Mouse (Mus musculus) cerebellum, adult 2 months (tissue): Measurements from ENCODE around the gene Olfml1.

Experiments
- CTCF ChIP-seq: fragments of 200-500 bp; IDR thresholded peaks from 2 replicates; pipeline ENCODE4 v1.5.1; 2011; ENCODE audit warnings: low read depth, mild to moderate bottlenecking, control low read depth, low read length, moderate library complexity, borderline replicate concordance; ENCODE audit not compliant: insufficient read depth
- POLR2A ChIP-seq: fragments of 200-500 bp; IDR thresholded peaks from 2 replicates; pipeline ENCODE4 v1.6.1; 2011; ENCODE audit warnings: low read length, control low read depth, borderline replicate concordance; ENCODE audit not compliant: insufficient read depth

DNA sequence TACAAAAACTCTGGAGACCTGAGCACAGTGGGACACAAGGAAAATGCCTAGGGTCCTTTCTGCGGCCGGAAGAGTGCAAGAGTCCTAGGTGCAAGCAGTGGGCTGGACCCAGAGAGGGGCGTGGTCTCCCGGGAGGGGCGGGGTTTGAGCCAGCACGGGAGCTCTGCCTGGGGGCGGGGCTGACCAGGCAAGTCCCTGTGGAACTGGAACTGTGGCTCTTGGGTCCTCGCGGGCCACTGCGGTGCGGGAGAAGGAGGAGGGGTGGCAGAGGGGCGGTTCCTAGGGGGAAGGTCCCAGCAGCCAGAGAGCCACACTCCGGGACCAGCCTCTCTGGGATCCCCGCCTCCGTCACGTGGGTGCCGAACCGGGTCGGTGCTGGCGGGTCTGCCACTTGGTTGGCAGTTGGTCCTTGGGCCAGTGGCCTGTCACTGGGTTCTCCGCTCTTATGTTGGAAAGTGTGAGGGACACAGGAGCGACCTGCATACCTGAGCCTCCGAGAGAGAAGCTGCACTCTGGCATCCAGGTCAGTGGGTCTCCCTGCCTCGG lies 27.7 kb downstream of the Olfml1 start, which contains the start of gene Ppfibp2:
- TF ChIP-seq CTCF: no peak
- no peak for TF ChIP-seq POLR2A
